Mouse (Mus musculus) heart, postnatal 0 days (tissue): ENCODE results near the gene Ndufs8. TPM values are rescaled to one million over a fixed set of nuclear protein-coding genes. Genes with fewer than 3 reads are reported as not detected.

Source experiments
- ATAC-seq: fragments of 200-750 bp; cut with Nextera tagmentation; 2 replicates; pipeline ENCODE4 v1.8.0; 2017; ENCODE audit warnings: low read depth, moderate number of reproducible peaks, moderate library complexity; ENCODE audit not compliant: insufficient read depth
- DNase-seq: peaks from one replicate; pipeline ENCODE4 v3.0.0-alpha.2; 2016; ENCODE audit warnings: low spot score
- H3K27ac ChIP-seq: fragments of 300-500 bp; sonication (generic); 2 replicates; pipeline ENCODE4 v1.5.1; 2014; ENCODE audit warnings: low read depth, mild to moderate bottlenecking
- H3K27me3 ChIP-seq: fragments of 300-500 bp; sonication (generic); 2 replicates; pipeline ENCODE4 v1.6.1; 2014; ENCODE audit warnings: low read length, mixed read lengths; ENCODE audit not compliant: control insufficient read depth, insufficient read depth
- H3K36me3 ChIP-seq: fragments of 300-500 bp; sonication (generic); replicated peaks from 2 replicates; pipeline ENCODE4 v1.6.1; 2014; ENCODE audit warnings: low read length, mixed read lengths; ENCODE audit not compliant: control insufficient read depth, insufficient read depth
- H3K4me1 ChIP-seq: fragments of 300-500 bp; sonication (generic); 2 replicates; pipeline ENCODE4 v1.6.1; 2014; ENCODE audit warnings: antibody characterized with exemption; ENCODE audit not compliant: control insufficient read depth, insufficient read depth
- H3K4me2 ChIP-seq: fragments of 300-500 bp; sonication (generic); 2 replicates; pipeline ENCODE4 v1.6.1; 2014; ENCODE audit warnings: low read depth, mild to moderate bottlenecking, low read length, moderate library complexity
- H3K4me3 ChIP-seq: fragments of 300-500 bp; sonication (generic); 2 replicates; pipeline ENCODE4 v1.5.1; 2014; ENCODE audit warnings: low read depth, low read length
- H3K9ac ChIP-seq: fragments of 300-500 bp; sonication (generic); replicated peaks from 2 replicates; pipeline ENCODE4 v1.6.1; 2014; ENCODE audit warnings: low read depth, low read length, mixed read lengths
- H3K9me3 ChIP-seq: fragments of 300-500 bp; sonication (generic); replicated peaks from 2 replicates; pipeline ENCODE4 v1.6.1; 2016; ENCODE audit warnings: low read length; ENCODE audit not compliant: control insufficient read depth
- CTCF ChIP-seq: IDR thresholded peaks from 2 replicates; pipeline ENCODE4 v1.5.1; 2016; ENCODE audit warnings: antibody characterized with exemption, control low read depth, low read depth
- EP300 ChIP-seq: IDR thresholded peaks from 2 replicates; pipeline ENCODE4 v1.6.1; 2016; ENCODE audit warnings: antibody characterized with exemption, low read depth
- WGBS: fragments of 180-500 bp; shearing (Covaris S2); extraction: QIAGEN DNeasy Blood & Tissue Kit; methylation state at CpG from one replicate; pipeline ENCODE4 v1.1.7; 2014; 5-methylcytosine and 5-hydroxymethylcytosine counted together
- polyA plus RNA-seq: library from polyadenylated mRNA; unstranded; fragments of >200 nt; fragmentation: Nextera tagmentation; extraction: Ambion mirVana; gene quantifications from 2 replicates; pipeline ENCODE4 v1.2.1, GENCODE M21; 2015
- total RNA-seq: library from RNA; depleted of rRNA; stranded (reverse); fragments of >200 nt; gene quantifications from 2 replicates; pipeline ENCODE4 v1.2.3, GENCODE M21; 2014; ENCODE audit warnings: low replicate concordance

Gene Ndufs8
- total and polyA plus RNA-seq, 2 experiments from 2014 or later: 506 to 681 TPM

GRCm38 (mm10) chr19:3895171-3895631, 17.4 kb downstream of the Ndufs8 start:
- Histone ChIP-seq H3K4me1 (no peaks in the 10 kb centered on the region), H3K27me3 (no peaks in the 10 kb centered on the region), H3K4me2 (no peak overlapping the region), H3K36me3 (peaks cover 81% of the 10 kb centered on the region), H3K4me3 (no peak overlapping the region), H3K27ac (no peak overlapping the region), H3K9ac (no peak overlapping the region), H3K9me3 (no peaks in the 10 kb centered on the region)
- DNase-seq (no peak), ATAC-seq (no peak)
- no peak for TF ChIP-seq EP300
- TF ChIP-seq CTCF: no peak
- 34% methylated on average over 3 of the region's 3 CpGs for WGBS

DNA sequence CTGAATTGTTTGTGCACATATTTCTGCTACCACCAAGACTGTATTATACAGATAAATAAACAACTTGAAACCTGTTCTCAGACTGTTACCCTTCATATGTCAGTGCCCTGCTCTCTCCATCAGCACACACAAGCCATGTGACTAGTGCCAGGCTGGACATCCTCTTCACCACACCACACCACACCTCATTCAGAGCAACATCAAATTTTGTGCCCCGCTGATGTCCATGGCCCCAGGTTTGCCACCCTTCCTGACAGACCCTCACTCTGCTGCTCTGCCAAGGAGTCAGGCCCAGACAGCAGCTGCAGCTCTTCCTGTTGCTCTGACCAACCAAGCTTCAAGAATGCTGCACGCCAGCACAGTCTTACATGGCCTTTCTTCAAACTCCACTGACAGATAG, 18.3 kb downstream of the Ndufs8 start:
- no peak for TF ChIP-seq CTCF
- TF ChIP-seq EP300: no peak
- no peak overlapping the region for H3K27ac ChIP-seq

GRCm38 (mm10) chr19:3893545-3894116, 18.9 kb downstream of the Ndufs8 start:
- Histone ChIP-seq H3K9ac (no peak overlapping the region), H3K9me3 (no peaks in the 10 kb centered on the region), H3K4me1 (no peaks in the 10 kb centered on the region), H3K27me3 (no peaks in the 10 kb centered on the region), H3K36me3 (peaks cover 89% of the 10 kb centered on the region), H3K27ac (peak overlapping the region; percentile 56; the same call in 1 of the 2 replicates), H3K4me2 (no peak overlapping the region), H3K4me3 (no peak overlapping the region)
- 42% methylated on average over 4 of the region's 4 CpGs for WGBS
- DNase-seq (peak; percentile 33), ATAC-seq (peak; percentile 81)
- TF ChIP-seq CTCF (no peak), EP300 (no peak)

More for the DNA sequence above, 18.3 kb downstream of the Ndufs8 start:
- Histone ChIP-seq H3K9me3 (no peaks in the 10 kb centered on the region), H3K27me3 (no peaks in the 10 kb centered on the region), H3K36me3 (peaks cover 87% of the 10 kb centered on the region), H3K4me1 (no peaks in the 10 kb centered on the region), H3K4me2 (no peak overlapping the region), H3K4me3 (no peak overlapping the region), H3K9ac (no peak overlapping the region)
- ATAC-seq: no peak
- WGBS: 89% methylated on average over 2 of the region's 2 CpGs
- no peak for DNase-seq

DNA sequence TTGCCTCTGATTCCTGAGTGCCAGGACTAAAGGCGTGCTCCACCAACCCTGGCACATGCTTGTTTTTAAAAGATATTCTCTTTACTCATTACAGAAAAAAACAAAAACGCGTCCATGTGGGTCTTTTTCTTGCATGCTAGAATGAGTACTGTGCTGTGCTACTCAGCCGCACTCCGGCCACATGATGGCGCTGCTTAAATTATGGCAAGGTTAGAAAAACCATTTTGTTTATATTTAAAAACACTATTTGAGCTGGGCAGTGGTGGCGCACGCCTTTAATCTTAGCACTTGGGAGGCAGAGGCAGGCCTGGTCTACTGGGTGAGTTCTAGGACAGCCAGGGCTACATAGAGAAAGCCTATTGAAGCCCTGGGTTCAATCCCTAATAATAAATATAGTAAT, 22.4 kb downstream of the Ndufs8 start:
- no peak overlapping the region for H3K9ac ChIP-seq
- H3K4me1 ChIP-seq: no peaks in the 10 kb centered on the region
- H3K27me3 ChIP-seq: no peaks in the 10 kb centered on the region
- no peak overlapping the region for H3K4me2 ChIP-seq
- no peak overlapping the region for H3K27ac ChIP-seq
- ATAC-seq (no peak), DNase-seq (no peak)
- 83% methylated on average over 8 of the region's 8 CpGs for WGBS
- peak; percentile 31 for TF ChIP-seq CTCF
- TF ChIP-seq EP300: no peak
- no peak overlapping the region for H3K4me3 ChIP-seq
- H3K9me3 ChIP-seq: no peaks in the 10 kb centered on the region
- peaks cover 78% of the 10 kb centered on the region for H3K36me3 ChIP-seq

DNA sequence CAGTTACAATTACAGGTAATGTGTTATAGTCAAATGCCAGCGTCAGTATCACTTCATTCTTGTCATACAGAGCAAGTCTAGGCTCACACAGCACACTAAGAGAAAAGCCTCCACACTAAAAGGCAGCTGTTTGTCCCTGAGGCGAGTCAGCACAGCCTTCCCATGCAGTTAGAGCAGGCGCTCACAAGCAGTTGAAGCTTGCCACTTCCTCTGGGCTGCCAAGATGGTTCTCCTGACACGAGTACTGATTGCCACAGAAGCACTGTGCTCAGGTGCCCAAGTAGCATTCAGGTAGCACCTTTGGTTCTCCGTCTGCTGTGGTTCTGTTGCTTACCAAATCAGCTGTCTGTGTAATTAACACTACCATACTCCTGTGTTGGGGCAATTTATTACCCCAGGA, 23.5 kb downstream of the Ndufs8 start:
- WGBS: 92% methylated on average over 5 of the region's 5 CpGs
- H3K36me3 ChIP-seq: peaks cover 71% of the 10 kb centered on the region
- no peak for DNase-seq
- H3K4me3 ChIP-seq: no peak overlapping the region
- ATAC-seq: no peak
- H3K27me3 ChIP-seq: no peaks in the 10 kb centered on the region
- peaks cover 7% of the 10 kb centered on the region; the same call in 1 of the 2 replicates for H3K4me1 ChIP-seq
- no peaks in the 10 kb centered on the region for H3K9me3 ChIP-seq
- H3K27ac ChIP-seq: no peak overlapping the region
- H3K9ac ChIP-seq: no peak overlapping the region
- TF ChIP-seq CTCF (no peak), EP300 (no peak)
- H3K4me2 ChIP-seq: no peak overlapping the region

- Histone ChIP-seq H3K36me3 (peaks cover 35% of the 10 kb centered on the region), H3K27ac (no peak overlapping the region), H3K4me1 (peaks cover 7% of the 10 kb centered on the region; the same call in 1 of the 2 replicates), H3K4me2 (no peak overlapping the region), H3K9me3 (no peaks in the 10 kb centered on the region), H3K4me3 (no peak overlapping the region), H3K27me3 (no peaks in the 10 kb centered on the region), H3K9ac (no peak overlapping the region)
- WGBS: 27% methylated on average over 6 of the region's 6 CpGs
- no peak for ATAC-seq
- TF ChIP-seq CTCF (no peak), EP300 (no peak)
- DNase-seq: peak; percentile 22
Measured at GRCm38 (mm10) chr19:3884325-3884990, 28.1 kb downstream of the Ndufs8 start.
